Mouse (Mus musculus) liver, embryonic 14.5 days (tissue): ENCODE results near the gene Gm3402.
"Not testable (repeated sequence)": the region's sequence is repeated elsewhere in the genome, so short reads cannot be mapped to it uniquely, and the experiment has no call there.

Experiments used
- CTCF ChIP-seq: IDR thresholded peaks from 2 replicates; pipeline ENCODE4 v1.5.1; 2016; ENCODE audit warnings: antibody characterized with exemption, low read depth, control low read depth
- EP300 ChIP-seq: IDR thresholded peaks from 2 replicates; pipeline ENCODE4 v1.6.1; 2016; ENCODE audit warnings: antibody characterized with exemption, low read depth

GRCm38 (mm10) chr5:146481665-146482064 is 32.3 kb upstream of the Gm3402 start, which contains the start of gene Gm6408:
- TF ChIP-seq EP300, CTCF: not testable (repeated sequence)
